Comparison of ENCODE assay signal across 12 mouse cellular contexts in genomic region chr17:26689810-26690209, GRCm38 (mm10). TPM values are rescaled to one million over a fixed set of nuclear protein-coding genes. Genes with fewer than 3 reads are reported as not detected.
DNase-seq lines count a peak whose midpoint lies in the region; ATAC-seq and TF ChIP-seq lines count a peak whose summit lies in the region.
"Had no signal": no experiment of that assay in that cellular context is flagged by ENCODE, and none has a peak within 500 bp of the region (broad histone marks: within the 10 kb centered on the region; RNA-seq: fewer than 3 reads in every experiment).

No protein-coding gene starts in this region.

- H3K36me3 ChIP-seq in limb, embryonic 14.5 days (ENCODE audit: control insufficient read depth, insufficient read depth, low read length) = peaks cover 8% of the 10 kb centered on the region; the same call in 1 of the 2 replicates

- peak; percentile 28 to 34 for DNase-seq in cerebellum, postnatal 10 days
- no peak for DNase-seq in cerebellum, adult 9-11 months
- DNase-seq in layer of hippocampus, adult 2 months (ENCODE audit: low spot score in 2 of 2) = no peak
- no peak for DNase-seq in layer of hippocampus, postnatal 10 days (ENCODE audit: low spot score in 2 of 2)
- peak; percentile 50 for DNase-seq in brain, embryonic 14.5 days (ENCODE audit: low read depth)
- DNase-seq in limb, embryonic 14.5 days (ENCODE audit: low spot score) = no peak
- no peak for DNase-seq in gastrocnemius, postnatal 14 days
- DNase-seq: adrenal gland, postnatal 25 days; heart, postnatal 14 days; layer of hippocampus, postnatal 36 days had no signal

- H3K4me2 ChIP-seq in limb, embryonic 14.5 days (replicated peaks; ENCODE audit: low read depth, low read length, severe bottlenecking) = no peak overlapping the region

- no peak for TF ChIP-seq CTCF in layer of hippocampus, adult 2 months (conservative IDR thresholded peaks at IDR 0.05)
- TF ChIP-seq CTCF in brain, embryonic 14.5 days (IDR thresholded peaks at IDR 0.05; ENCODE audit: borderline replicate concordance, extremely low read depth, insufficient read depth, insufficient read length) = no peak

- WGBS in limb, embryonic 14.5 days = 82% methylated on average over 2 of the region's 2 CpGs

- no peak for ATAC-seq in limb, embryonic 14.5 days (ENCODE audit: low FRiP score, low read depth)
- ATAC-seq in erythroid progenitor cell, adult 5-6 weeks (replicated peaks; ENCODE audit: low FRiP score, poor library complexity, severe bottlenecking) = no peak
- ATAC-seq: Patski had no signal

- TF ChIP-seq POLR2A in brain, embryonic 14.5 days (IDR thresholded peaks at IDR 0.05; ENCODE audit: borderline replicate concordance, extremely low read depth, insufficient read depth, insufficient read length, poor library complexity, severe bottlenecking) = no peak
- no peak for TF ChIP-seq POLR2A in limb, embryonic 14.5 days (IDR thresholded peaks at IDR 0.05; ENCODE audit: borderline replicate concordance, extremely low read depth, insufficient read depth, insufficient read length)

- H3K9ac ChIP-seq in limb, embryonic 14.5 days (ENCODE audit: low read depth, low read length, severe bottlenecking) = no peak overlapping the region

- no peaks in the 10 kb centered on the region for H3K27me3 ChIP-seq in limb, embryonic 14.5 days (ENCODE audit: control insufficient read depth, insufficient read depth, low read length)
- H3K27me3 ChIP-seq: Patski had no signal

- H3K4me3 ChIP-seq in layer of hippocampus, adult 2 months = no peak overlapping the region
- no peak overlapping the region for H3K4me3 ChIP-seq in limb, embryonic 14.5 days (replicated peaks; ENCODE audit: low read length)

- H3K9me3 ChIP-seq in limb, embryonic 14.5 days (ENCODE audit: control insufficient read depth, low read length) = no peaks in the 10 kb centered on the region

- H3K4me1 ChIP-seq in limb, embryonic 14.5 days (ENCODE audit: control insufficient read depth, insufficient read depth, low read length) = peaks cover 15% of the 10 kb centered on the region; the same call in 1 of the 2 replicates

- H3K27ac ChIP-seq in layer of hippocampus, adult 2 months = peak overlapping the region; percentile 91
- 0 out of 2 replicates have a peak overlapping the region, but pooled peaks have one; percentile 44 for H3K27ac ChIP-seq in limb, embryonic 14.5 days (replicated peaks; ENCODE audit: low read depth, low read length)

- intact Hi-C loops in gastrocnemius, postnatal 14 days (cut with DNase I; ENCODE audit: low total_unique reads) = no loop called here

RNA-seq across cellular contexts. Expression of gene Crebrf, which starts 25.6 kb away (rescaled TPM):
- 100 to 1,000 TPM; 127 to 134 TPM for total RNA-seq in layer of hippocampus, adult 2 months (2021)
- total RNA-seq in layer of hippocampus, postnatal 10 days (2021) = 10 to 100 TPM; 26.4 to 26.7 TPM
- polyA plus RNA-seq in brain, embryonic 14.5 days (2012; rRNA removed) = 9.9 and 10.2 TPM in 2 replicates
- 4.9 and 5.0 TPM in 2 replicates for polyA plus RNA-seq in limb, embryonic 14.5 days (2012; rRNA removed)
- 5.9 and 6.5 TPM in 2 replicates for polyA plus RNA-seq in limb, embryonic 14.5 days (2014; fragmentation: Nextera tagmentation; extraction: Ambion mirVana)
- total RNA-seq in erythroid progenitor cell, adult 5-6 weeks (2015; ENCODE audit: low replicate concordance) = 9.6 and 17.7 TPM in 2 replicates
- total RNA-seq in erythroid progenitor cell, adult 5-6 weeks (2017; ENCODE audit: low replicate concordance) = 10.4 and 25.2 TPM in 2 replicates
- 10 to 100 TPM; 14.1 to 20.1 TPM for total RNA-seq in gastrocnemius, postnatal 14 days (2021)

RNA-seq across cellular contexts. Expression of gene Atp6v0e, which starts 26.8 kb away (rescaled TPM):
- total RNA-seq in layer of hippocampus, adult 2 months (2021) = 10 to 100 TPM; 47.0 to 56.7 TPM
- total RNA-seq in layer of hippocampus, postnatal 10 days (2021) = 10 to 100 TPM; 35.5 to 38.6 TPM
- polyA plus RNA-seq in brain, embryonic 14.5 days (2012; rRNA removed) = 79.1 and 125 TPM in 2 replicates
- polyA plus RNA-seq in limb, embryonic 14.5 days (2012; rRNA removed) = 167 and 183 TPM in 2 replicates
- polyA plus RNA-seq in limb, embryonic 14.5 days (2014; fragmentation: Nextera tagmentation; extraction: Ambion mirVana) = 203 and 228 TPM in 2 replicates
- 77.1 and 104 TPM in 2 replicates for total RNA-seq in erythroid progenitor cell, adult 5-6 weeks (2015; ENCODE audit: low replicate concordance)
- 81.9 and 122 TPM in 2 replicates for total RNA-seq in erythroid progenitor cell, adult 5-6 weeks (2017; ENCODE audit: low replicate concordance)
- total RNA-seq in gastrocnemius, postnatal 14 days (2021) = 10 to 100 TPM; 37.4 to 40.8 TPM

Comparison
In these comparisons a context has a peak if more than half of its experiments do, and no peak if none do; other contexts are left out.
1. DNase-seq: peak in cerebellum, postnatal 10 days (2 of 2) and brain, embryonic 14.5 days (single experiment); none in cerebellum, adult 9-11 months (single experiment), layer of hippocampus, adult 2 months (0 of 2), layer of hippocampus, postnatal 10 days (0 of 2), limb, embryonic 14.5 days (single experiment) and gastrocnemius, postnatal 14 days (single experiment).
2. RNA of gene Crebrf, which starts 25.6 kb away (total RNA-seq): 127 to 134 TPM in layer of hippocampus, adult 2 months; 26.4 to 26.7 TPM in layer of hippocampus, postnatal 10 days, 14.1 to 20.1 TPM in gastrocnemius, postnatal 14 days and 9.6 to 25.2 TPM in erythroid progenitor cell, adult 5-6 weeks; every median in the first group is over 4 times any median in the second.